Mouse (Mus musculus): Measurements from ENCODE around the gene Srsf3. TPM values are rescaled to one million over a fixed set of nuclear protein-coding genes. Genes with fewer than 3 reads are reported as not detected.

The Srsf3 gene
- polyA plus RNA-seq, 2 experiments = 123 to 269 TPM

GRCm38 (mm10) chr17:29083586-29083985 is 51.2 kb downstream of the Srsf3 start:
- Histone ChIP-seq H3K27me3 (ENCODE audit: control insufficient read depth, insufficient read depth, low read length) (peaks cover 11% of the 10 kb centered on the region), H3K4me1 (replicated peaks; ENCODE audit: control insufficient read depth in 2 of 2, insufficient read depth in 2 of 2, low read length in 1 of 2) (peaks cover 0 to 14% of the 10 kb centered on the region in 2 experiments; a peak in 2 of 4 replicates), H3K9ac (replicated peaks) (no peak overlapping the region), H3K4me3 (ENCODE audit: insufficient read depth in 1 of 2, low read depth in 2 of 2, low read length in 2 of 2) (no peak overlapping the region), H3K36me3 (replicated peaks; ENCODE audit: control insufficient read depth, insufficient read depth, low read depth) (no peaks in the 10 kb centered on the region), H3K27ac (no peak overlapping the region), H3K4me2 (ENCODE audit: low read depth) (no peak overlapping the region), H3K9me3 (ENCODE audit: control insufficient read depth, low read length) (no peaks in the 10 kb centered on the region)
- 77% methylated on average over 8 of the region's 8 CpGs for WGBS (ENCODE audit: insufficient replicate concordance)
- no peak for TF ChIP-seq EP300 (IDR thresholded peaks at IDR 0.05; ENCODE audit: low read depth)
- TF ChIP-seq CTCF (IDR thresholded peaks at IDR 0.05; ENCODE audit: low read depth) = no peak
- ATAC-seq (ENCODE audit: insufficient read depth) (no peak), DNase-seq (ENCODE audit: low read depth in 3 of 3, low spot score in 3 of 3) (no peak)

GRCm38 (mm10) chr17:29084656-29085055 is 52.2 kb downstream of the Srsf3 start:
- Histone ChIP-seq H3K4me3 (ENCODE audit: insufficient read depth in 1 of 2, low read depth in 2 of 2, low read length in 2 of 2) (no peak overlapping the region), H3K27ac (no peak overlapping the region), H3K9ac (replicated peaks) (no peak overlapping the region), H3K4me1 (replicated peaks; ENCODE audit: control insufficient read depth in 2 of 2, insufficient read depth in 2 of 2, low read length in 1 of 2) (peaks cover 0 to 10% of the 10 kb centered on the region in 2 experiments; a peak in 2 of 4 replicates), H3K36me3 (replicated peaks; ENCODE audit: control insufficient read depth, insufficient read depth, low read depth) (no peaks in the 10 kb centered on the region), H3K27me3 (ENCODE audit: control insufficient read depth, insufficient read depth, low read length) (peaks cover 4% of the 10 kb centered on the region), H3K4me2 (ENCODE audit: low read depth) (no peak overlapping the region), H3K9me3 (ENCODE audit: control insufficient read depth, low read length) (no peaks in the 10 kb centered on the region)
- TF ChIP-seq CTCF (IDR thresholded peaks at IDR 0.05; ENCODE audit: low read depth) (no peak), EP300 (IDR thresholded peaks at IDR 0.05; ENCODE audit: low read depth) (no peak)
- DNase-seq (ENCODE audit: low read depth in 3 of 3, low spot score in 3 of 3) = no peak
- ATAC-seq (ENCODE audit: insufficient read depth) = no peak
- WGBS (ENCODE audit: insufficient replicate concordance) = 72% methylated on average over 7 of the region's 7 CpGs

GRCm38 (mm10) chr17:29085266-29085665 is 52.8 kb downstream of the Srsf3 start:
- ATAC-seq (ENCODE audit: insufficient read depth) (no peak), DNase-seq (ENCODE audit: low read depth in 3 of 3, low spot score in 3 of 3) (no peak)
- Histone ChIP-seq H3K27me3 (ENCODE audit: control insufficient read depth, insufficient read depth, low read length) (peaks cover 4% of the 10 kb centered on the region), H3K36me3 (replicated peaks; ENCODE audit: control insufficient read depth, insufficient read depth, low read depth) (no peaks in the 10 kb centered on the region), H3K9me3 (ENCODE audit: control insufficient read depth, low read length) (no peaks in the 10 kb centered on the region), H3K27ac (no peak overlapping the region), H3K4me3 (ENCODE audit: insufficient read depth in 1 of 2, low read depth in 2 of 2, low read length in 2 of 2) (no peak overlapping the region), H3K4me1 (replicated peaks; ENCODE audit: control insufficient read depth in 2 of 2, insufficient read depth in 2 of 2, low read length in 1 of 2) (peaks cover 0 to 10% of the 10 kb centered on the region in 2 experiments; a peak in 2 of 4 replicates), H3K9ac (replicated peaks) (no peak overlapping the region), H3K4me2 (ENCODE audit: low read depth) (no peak overlapping the region)
- 69% methylated on average over 10 of the region's 10 CpGs for WGBS (ENCODE audit: insufficient replicate concordance)
- no peak for TF ChIP-seq EP300 (IDR thresholded peaks at IDR 0.05; ENCODE audit: low read depth)

GRCm38 (mm10) chr17:29086916-29087315 is 54.5 kb downstream of the Srsf3 start:
- 66% methylated on average over 4 of the region's 4 CpGs for WGBS (ENCODE audit: insufficient replicate concordance)
- Histone ChIP-seq H3K4me2 (ENCODE audit: low read depth) (no peak overlapping the region), H3K9me3 (ENCODE audit: control insufficient read depth, low read length) (no peaks in the 10 kb centered on the region), H3K27ac (no peak overlapping the region), H3K9ac (replicated peaks) (no peak overlapping the region), H3K4me1 (replicated peaks; ENCODE audit: control insufficient read depth in 2 of 2, insufficient read depth in 2 of 2, low read length in 1 of 2) (peaks cover 0 to 2% of the 10 kb centered on the region in 2 experiments; a peak in 1 of 4 replicates), H3K27me3 (ENCODE audit: control insufficient read depth, insufficient read depth, low read length) (no peaks in the 10 kb centered on the region), H3K4me3 (ENCODE audit: insufficient read depth in 1 of 2, low read depth in 2 of 2, low read length in 2 of 2) (no peak overlapping the region), H3K36me3 (replicated peaks; ENCODE audit: control insufficient read depth, insufficient read depth, low read depth) (no peaks in the 10 kb centered on the region)
- no peak for TF ChIP-seq EP300 (IDR thresholded peaks at IDR 0.05; ENCODE audit: low read depth)
- no peak for TF ChIP-seq CTCF (IDR thresholded peaks at IDR 0.05; ENCODE audit: low read depth)
- DNase-seq (ENCODE audit: low read depth in 3 of 3, low spot score in 3 of 3) = no peak
- ATAC-seq (ENCODE audit: insufficient read depth) = no peak

GRCm38 (mm10) chr17:29090776-29091175 is 58.3 kb downstream of the Srsf3 start, which contains the start of gene Cdkn1a:
Gene Cdkn1a, plus strand, starts transcription at chr17:29090976.
- no peak within 1 kb of the TSS for H3K9ac ChIP-seq (replicated peaks)
- ATAC-seq (ENCODE audit: insufficient read depth) (no peak), DNase-seq (ENCODE audit: low read depth in 3 of 3, low spot score in 3 of 3) (no peak)
- no peak within 1 kb of the TSS for H3K4me3 ChIP-seq (ENCODE audit: insufficient read depth in 1 of 2, low read depth in 2 of 2, low read length in 2 of 2)
- H3K4me1 ChIP-seq (replicated peaks; ENCODE audit: control insufficient read depth in 2 of 2, insufficient read depth in 2 of 2, low read length in 1 of 2) = peaks cover 1 to 4% of the 10 kb centered on the region in 2 experiments; a peak in 2 of 4 replicates
- TF ChIP-seq EP300 (IDR thresholded peaks at IDR 0.05; ENCODE audit: low read depth) (no peak), CTCF (IDR thresholded peaks at IDR 0.05; ENCODE audit: low read depth) (no peak)
- 56% methylated on average over 3 of the region's 3 CpGs for WGBS (ENCODE audit: insufficient replicate concordance)
- no peak within 1 kb of the TSS for H3K27ac ChIP-seq
- peaks cover 30% of the 10 kb centered on the region for H3K27me3 ChIP-seq (ENCODE audit: control insufficient read depth, insufficient read depth, low read length)
- H3K36me3 ChIP-seq (replicated peaks; ENCODE audit: control insufficient read depth, insufficient read depth, low read depth) = no peaks in the 10 kb centered on the region
- no peak within 1 kb of the TSS for H3K4me2 ChIP-seq (ENCODE audit: low read depth)
- H3K9me3 ChIP-seq (ENCODE audit: control insufficient read depth, low read length) = no peaks in the 10 kb centered on the region

All from liver, embryonic 14.5 days (tissue).